Mouse (Mus musculus) megakaryocyte-erythroid progenitor cell, adult 5-6 weeks (primary cell): Measurements from ENCODE around the gene Col6a3. TPM values are rescaled to one million over a fixed set of nuclear protein-coding genes. Genes with fewer than 3 reads are reported as not detected.

Experiments used
- ATAC-seq: replicated peaks from 2 replicates; pipeline ENCODE4 v1.8.0; 2016; ENCODE audit warnings: mild to moderate bottlenecking, inconsistent platforms; ENCODE audit not compliant: severe bottlenecking, poor library complexity, low FRiP score, low TSS enrichment
- total RNA-seq, 2 experiments: library from RNA; stranded (forward) in 1 of 2; stranded (reverse) in 1 of 2; fragments of 200-1000, 215-1000 nt in 1 of 2; fragments of >200 nt in 1 of 2; fragmentation: Nextera tagmentation in 1 of 2; gene quantifications; 2 replicates each; pipeline ENCODE4 v1.2.3; 2014 to 2017

Col6a3 gene
- total RNA-seq, 2 experiments from 2014 or later: not detected

DNA sequence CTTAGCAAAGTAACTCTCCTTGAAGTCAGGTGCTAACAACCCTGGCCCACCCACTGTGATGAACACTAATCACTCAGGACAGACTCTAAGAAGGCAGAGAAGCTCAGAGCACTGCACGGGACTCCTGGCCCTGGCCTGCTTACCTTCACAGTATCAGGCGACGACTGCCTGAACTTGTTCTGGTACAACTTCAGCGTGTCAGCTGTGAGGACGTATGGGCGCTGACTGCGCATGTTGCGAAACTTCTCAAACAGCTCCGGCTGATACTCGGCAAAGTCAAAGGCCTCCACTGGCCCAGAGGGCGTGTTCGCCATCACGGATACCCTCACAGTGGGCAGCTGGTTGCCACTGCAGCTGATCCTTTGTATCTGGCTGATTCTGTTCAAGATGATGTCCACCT, 42.7 kb downstream of the Col6a3 start:
- ATAC-seq: no peak

DNA sequence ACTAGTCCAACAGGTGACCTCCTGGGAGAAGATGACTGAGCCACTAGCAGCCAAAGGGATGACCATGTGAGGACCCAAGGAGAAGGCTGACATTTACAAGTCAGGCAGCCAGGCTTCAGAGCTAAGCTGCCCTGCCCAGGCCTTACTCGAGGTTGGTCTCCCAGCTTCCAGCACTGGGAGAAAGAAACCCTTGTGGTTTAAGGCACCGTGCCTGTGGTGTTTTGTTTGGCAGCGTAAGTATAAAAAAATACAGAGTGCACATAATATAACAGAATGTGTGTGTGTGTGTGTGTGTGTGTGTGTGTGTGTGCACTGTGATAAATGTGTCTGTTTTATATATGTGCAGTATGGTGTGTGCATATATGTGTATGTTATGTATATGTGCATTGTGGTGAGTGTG, 43.3 kb downstream of the Col6a3 start:
- ATAC-seq: no peak

- no peak for ATAC-seq
Observed at GRCm38 (mm10) chr1:90797276-90797891, 46.4 kb downstream of the Col6a3 start.

GRCm38 (mm10) chr1:90793368-90793767, 50.4 kb downstream of the Col6a3 start:
- ATAC-seq: no peak

GRCm38 (mm10) chr1:90790925-90791324, 52.8 kb downstream of the Col6a3 start:
- no peak for ATAC-seq

- no peak for ATAC-seq
Observed at GRCm38 (mm10) chr1:90789506-90789905, 54.3 kb downstream of the Col6a3 start.

DNA sequence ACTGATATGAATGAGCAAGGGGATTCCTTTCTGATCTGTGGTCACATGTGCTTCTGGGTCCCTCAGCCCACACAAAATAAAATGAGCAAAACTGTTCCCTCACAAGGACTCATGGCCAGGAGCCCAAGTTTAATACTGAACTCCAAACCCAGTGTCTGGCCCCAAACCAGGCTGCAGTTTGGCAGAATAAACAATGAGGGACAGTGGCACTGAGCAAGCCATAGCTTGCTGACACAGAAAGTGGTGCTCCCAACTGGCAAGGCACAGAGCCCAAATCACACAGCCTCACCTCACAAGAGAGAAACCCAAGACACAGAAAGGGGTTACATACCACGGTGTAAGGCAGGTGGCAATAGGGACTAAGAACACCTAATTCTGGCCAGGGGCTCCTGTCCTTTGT, 63.3 kb downstream of the Col6a3 start:
- no peak for ATAC-seq

- ATAC-seq: no peak
Observed at GRCm38 (mm10) chr1:90779072-90779471, 64.7 kb downstream of the Col6a3 start.

- no peak for ATAC-seq
Observed at GRCm38 (mm10) chr1:90775477-90776241, 68.1 kb downstream of the Col6a3 start.

DNA sequence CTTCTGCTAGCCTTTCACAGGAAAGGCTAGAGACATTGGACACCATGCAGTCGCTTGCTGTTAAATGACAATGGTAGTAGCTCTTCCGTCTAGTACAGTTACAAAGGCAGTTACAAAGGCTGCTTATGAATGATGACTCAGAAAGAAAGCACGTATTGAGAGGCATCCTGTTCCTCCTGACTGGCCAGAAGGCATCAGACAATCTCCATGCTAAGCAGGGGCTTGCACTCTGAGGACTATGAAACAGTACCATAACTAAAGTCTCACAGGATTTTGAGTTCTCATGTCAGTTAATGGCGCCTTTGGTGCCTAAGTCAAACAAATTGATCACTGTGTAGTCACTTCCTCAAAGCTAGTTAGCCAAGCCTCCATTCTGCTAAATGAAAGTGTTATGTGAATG, 72.6 kb downstream of the Col6a3 start:
- no peak for ATAC-seq

DNA sequence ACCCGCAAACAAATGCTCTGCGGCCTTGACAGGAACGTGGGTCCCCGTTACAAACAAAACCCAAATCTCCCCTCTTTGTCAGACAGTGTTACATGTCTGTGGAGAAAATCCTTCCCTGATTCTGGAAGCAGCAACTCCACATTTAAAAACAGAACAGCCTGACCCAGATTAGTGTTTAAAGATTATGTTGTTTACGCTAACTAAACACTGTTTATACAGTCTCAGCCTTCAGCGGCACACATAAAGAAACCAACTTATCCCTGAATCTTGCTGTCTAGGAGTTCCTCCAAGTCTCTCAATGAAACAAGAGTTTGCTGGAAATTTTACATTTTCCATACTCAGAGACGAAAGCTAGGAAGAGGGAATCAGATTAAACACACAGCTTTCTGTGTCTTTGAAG, 73.7 kb downstream of the Col6a3 start:
- ATAC-seq: no peak

- ATAC-seq: no peak
Observed at GRCm38 (mm10) chr1:90769301-90769700, 74.5 kb downstream of the Col6a3 start.

DNA sequence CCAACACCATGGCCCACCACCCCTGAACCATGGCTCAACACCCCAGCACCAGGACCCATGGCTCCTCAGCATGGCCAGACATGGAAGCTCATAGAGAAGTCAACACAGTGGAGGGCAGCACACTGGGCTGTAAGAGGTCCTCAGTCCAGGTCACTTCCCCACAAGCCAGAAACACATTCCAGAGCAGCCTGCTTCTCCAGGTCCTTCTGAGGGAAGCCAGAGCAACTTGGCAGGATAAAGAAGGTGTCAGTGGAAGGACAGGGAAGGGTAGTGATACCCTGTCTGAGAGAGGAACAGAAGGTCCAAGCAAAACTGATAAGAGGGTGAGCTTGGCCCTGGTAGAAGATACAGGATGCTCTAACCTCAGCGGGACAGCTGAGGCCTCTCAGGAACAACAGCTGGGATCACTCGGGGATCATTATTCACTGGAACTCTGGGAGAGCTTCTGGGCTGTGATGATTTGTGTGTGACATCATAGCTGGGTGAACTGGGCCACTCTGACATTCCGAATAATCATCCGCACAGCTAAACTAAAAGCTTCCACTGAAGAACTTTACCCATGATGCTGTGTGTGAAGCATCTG, 85.6 kb downstream of the Col6a3 start:
- no peak for ATAC-seq

- ATAC-seq: no peak
Observed at GRCm38 (mm10) chr1:90753869-90754563, 89.8 kb downstream of the Col6a3 start.

DNA sequence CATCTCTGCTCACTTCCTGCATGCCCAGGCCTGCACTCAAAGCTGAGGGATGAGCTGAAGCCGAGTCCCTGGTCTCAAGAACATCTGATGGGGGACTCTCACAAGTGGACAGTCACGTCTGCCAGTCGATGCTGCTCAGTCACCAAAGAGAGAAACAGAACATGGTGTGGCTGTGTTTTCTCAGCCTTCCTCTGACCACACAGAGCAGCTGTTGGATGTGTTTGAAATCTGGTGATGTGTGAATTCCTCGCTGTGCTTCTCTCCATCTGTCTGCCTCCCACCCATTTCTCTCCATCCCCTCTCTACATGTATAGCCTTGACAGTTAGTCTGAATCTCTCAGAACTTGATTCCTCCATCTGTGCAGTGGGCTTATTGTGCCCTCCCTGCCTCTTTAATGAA, 92.5 kb downstream of the Col6a3 start:
- no peak for ATAC-seq

DNA sequence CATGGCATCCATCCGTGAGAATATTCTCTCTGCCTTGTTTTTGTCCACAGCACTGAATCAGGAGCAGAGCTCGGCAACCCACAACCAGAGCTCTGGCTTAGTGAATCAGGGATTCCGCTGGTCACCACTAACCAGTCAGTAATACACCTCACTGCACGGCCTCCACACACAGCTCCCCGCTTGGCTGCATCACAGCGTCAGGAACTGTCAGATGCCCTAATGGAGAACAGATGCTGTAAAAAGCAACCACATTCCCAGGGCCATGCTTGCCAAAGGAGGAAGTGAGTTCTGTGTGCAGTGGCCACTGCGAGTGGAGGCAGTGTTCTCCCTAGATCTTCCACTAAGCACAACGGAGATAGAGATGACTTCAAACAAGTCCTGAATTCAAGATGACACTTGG, 93.6 kb downstream of the Col6a3 start:
- no peak for ATAC-seq

DNA sequence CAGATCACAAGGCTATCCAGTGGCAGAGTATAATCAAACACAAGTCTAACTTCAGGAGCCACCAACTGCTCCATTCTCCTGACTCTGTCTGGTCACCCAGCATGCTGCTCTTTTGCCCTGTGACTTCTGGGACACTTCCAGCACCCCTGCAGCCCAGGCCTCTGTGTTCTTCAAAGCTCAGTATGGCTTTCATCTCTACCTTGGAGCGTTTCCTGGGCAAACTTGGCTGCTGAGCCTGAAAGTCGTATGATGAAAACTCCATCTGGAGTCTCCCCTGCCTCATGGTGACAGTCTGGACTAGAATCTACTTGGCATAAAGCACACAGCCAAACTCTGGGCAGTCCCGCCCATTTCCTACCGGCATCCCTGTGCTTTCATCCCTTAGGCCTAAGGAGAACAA, 95.2 kb downstream of the Col6a3 start:
- no peak for ATAC-seq

DNA sequence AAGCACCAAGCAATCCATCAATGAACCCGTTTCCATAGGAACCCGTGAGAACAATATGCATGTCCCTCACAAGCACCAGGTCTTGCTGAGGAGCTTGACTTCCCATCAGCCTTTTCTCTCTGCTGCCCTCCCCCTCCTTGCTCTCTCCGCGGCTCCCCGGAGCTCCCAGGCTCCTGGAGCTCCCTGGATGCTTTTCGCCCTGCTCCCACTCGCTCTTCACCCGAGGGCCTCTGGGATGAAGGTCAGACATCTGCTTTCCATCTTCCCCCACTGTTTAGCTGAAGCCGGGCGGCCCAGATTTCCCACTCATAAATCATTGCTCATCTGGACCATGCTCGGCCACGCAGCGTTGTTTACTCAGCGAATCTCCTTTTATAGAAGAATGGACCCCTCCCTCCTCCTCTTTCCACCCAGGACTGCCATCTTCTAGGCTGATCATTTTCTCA, 99.8 kb downstream of the Col6a3 start:
- no peak for ATAC-seq

GRCm38 (mm10) chr1:90743445-90743844, 100.3 kb downstream of the Col6a3 start:
- ATAC-seq: no peak

DNA sequence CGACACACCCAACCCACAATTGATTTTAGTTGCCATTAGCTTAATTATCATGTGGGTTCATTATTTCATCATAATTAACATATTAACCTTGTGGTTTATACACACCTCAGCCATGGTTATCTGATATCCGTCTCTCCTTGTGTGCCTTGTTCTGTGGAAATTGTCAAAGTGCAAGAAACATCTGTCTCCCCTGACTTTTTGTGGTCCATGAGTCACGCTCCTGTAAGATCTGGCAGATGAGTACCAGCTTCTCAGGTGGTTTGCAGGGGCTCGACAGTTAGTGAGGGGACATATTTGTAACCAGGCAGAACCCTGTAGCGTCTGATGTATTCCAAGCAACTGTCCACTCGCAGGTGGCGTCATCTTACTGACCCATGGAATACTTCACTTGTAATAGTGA, 101.1 kb downstream of the Col6a3 start:
- ATAC-seq: no peak
